ENCODE assay signal across 23 mouse cellular contexts in genomic region chr1:135633478-135633877, GRCm38 (mm10).
"Had no signal": no experiment of that assay in that cellular context is flagged by ENCODE, and none has a peak within 500 bp of the region (broad histone marks: within the 10 kb centered on the region; RNA-seq: fewer than 3 reads in every experiment).

No protein-coding gene starts in this region.

- H3K4me3 ChIP-seq: limb, embryonic 12.5 days; limb, embryonic 15.5 days; liver, embryonic 12.5 days; liver, embryonic 15.5 days; lung, embryonic 15.5 days; megakaryocyte, embryonic 14.5 days; midbrain, embryonic 12.5 days; midbrain, embryonic 15.5 days; myocyte; neural tube, embryonic 13.5 days had no signal

- H3K27me3 ChIP-seq: limb, embryonic 12.5 days; limb, embryonic 15.5 days; liver, embryonic 12.5 days; liver, embryonic 15.5 days; lung, embryonic 15.5 days; megakaryocyte, embryonic 14.5 days; midbrain, embryonic 12.5 days; midbrain, embryonic 15.5 days; neural tube, embryonic 13.5 days had no signal

- H3K27ac ChIP-seq: kidney, postnatal 0 days; limb, embryonic 12.5 days; limb, embryonic 15.5 days; liver, embryonic 12.5 days; liver, embryonic 15.5 days; lung, embryonic 15.5 days; midbrain, embryonic 12.5 days; midbrain, embryonic 15.5 days; neural tube, embryonic 13.5 days had no signal

- DNase-seq: kidney, adult 2 months; kidney, postnatal 36 days; layer of hippocampus, postnatal 36 days; left cerebral cortex, postnatal 4 days; lung, adult 18-20 months; lung, postnatal 10 days; lung, postnatal 36 days; right cerebral cortex, postnatal 25 days; spleen, adult 18-20 months; thymus, adult 2 months; thymus, postnatal 25 days had no signal

- H3K9me3 ChIP-seq: limb, embryonic 12.5 days; limb, embryonic 15.5 days; liver, embryonic 12.5 days; liver, embryonic 15.5 days; lung, embryonic 15.5 days; midbrain, embryonic 12.5 days; midbrain, embryonic 15.5 days; neural tube, embryonic 13.5 days had no signal

- ATAC-seq: intestine, postnatal 0 days; liver, embryonic 12.5 days; midbrain, embryonic 15.5 days had no signal

- H3K9ac ChIP-seq: limb, embryonic 12.5 days; limb, embryonic 15.5 days; liver, embryonic 12.5 days; liver, embryonic 15.5 days; lung, embryonic 15.5 days; midbrain, embryonic 12.5 days; midbrain, embryonic 15.5 days; neural tube, embryonic 13.5 days had no signal

- H3K36me3 ChIP-seq: limb, embryonic 12.5 days; limb, embryonic 15.5 days; liver, embryonic 12.5 days; liver, embryonic 15.5 days; lung, embryonic 15.5 days; midbrain, embryonic 12.5 days; midbrain, embryonic 15.5 days; neural tube, embryonic 13.5 days had no signal
